Mouse (Mus musculus): ENCODE measurements at regions not wholly inside any gene's neighbourhood (a gene's known extent, or its start where the extent isn't known, plus 50 kb on each side); places are given as distances from the start of the nearest gene placed in this dataset.

- TF ChIP-seq CTCF (IDR thresholded peaks at IDR 0.05; ENCODE audit: control insufficient read depth, insufficient read depth, low read length) (no peak), POLR2A (IDR thresholded peaks at IDR 0.05; ENCODE audit: borderline replicate concordance, control insufficient read depth, low read depth, low read length) (no peak)
These were observed 527.8 kb downstream of the Gm11232 start for GRCm38 (mm10) chr4:71229796-71230496.

All from bone marrow, adult 2 months (tissue).